Mouse (Mus musculus) hindbrain, embryonic 10.5 days (tissue): ENCODE results near the gene Gm21800. TPM values are rescaled to one million over a fixed set of nuclear protein-coding genes. Genes with fewer than 3 reads are reported as not detected.
"Not testable (repeated sequence)": the region's sequence is repeated elsewhere in the genome, so short reads cannot be mapped to it uniquely, and the experiment has no call there.

Experiments used
- DNase-seq: peaks from one replicate; pipeline ENCODE4 v3.0.0-alpha.2; 2017; ENCODE audit warnings: low spot score
- H3K27ac ChIP-seq: fragments of 300-500 bp; sonication (generic); 2 replicates; pipeline ENCODE4 v1.5.1; 2016; ENCODE audit warnings: mild to moderate bottlenecking, moderate library complexity
- H3K27me3 ChIP-seq: fragments of 300-500 bp; sonication (generic); 2 replicates; pipeline ENCODE4 v1.6.1; 2016; ENCODE audit warnings: mild to moderate bottlenecking; ENCODE audit not compliant: poor library complexity, insufficient read depth, severe bottlenecking
- H3K36me3 ChIP-seq: fragments of 300-500 bp; sonication (generic); 2 replicates; pipeline ENCODE4 v1.6.1; 2016; ENCODE audit warnings: mild to moderate bottlenecking, moderate library complexity
- H3K4me1 ChIP-seq: fragments of 300-500 bp; sonication (generic); replicated peaks from 2 replicates; pipeline ENCODE4 v1.6.1; 2016; ENCODE audit warnings: mild to moderate bottlenecking
- H3K4me3 ChIP-seq: fragments of 300-500 bp; sonication (generic); 2 replicates; pipeline ENCODE4 v1.5.1; 2016; ENCODE audit warnings: mild to moderate bottlenecking, moderate library complexity
- H3K9me3 ChIP-seq: fragments of 300-500 bp; sonication (generic); 2 replicates; pipeline ENCODE4 v1.6.1; 2016; ENCODE audit warnings: mild to moderate bottlenecking, moderate library complexity
- WGBS: fragments of 180-500 bp; shearing (Covaris S2); methylation state at CpG from one replicate; pipeline ENCODE4 v1.1.7; 2016; 5-methylcytosine and 5-hydroxymethylcytosine counted together
- polyA plus RNA-seq: library from polyadenylated mRNA; unstranded; fragments of >200 nt; fragmentation: Nextera tagmentation; extraction: Ambion mirVana; gene quantifications from 2 replicates; pipeline ENCODE4 v1.2.1, GENCODE M21; 2016

Gene Gm21800
- not detected in 2 replicates for polyA plus RNA-seq

GRCm38 (mm10) chrY:41406198-41406597 lies at the start of gene Gm21800:
Gene Gm21800 (plus strand): TSS chrY:41406498.
- H3K4me3 ChIP-seq, H3K36me3 ChIP-seq, DNase-seq, H3K27me3 ChIP-seq, H3K4me1 ChIP-seq, H3K9me3 ChIP-seq, H3K27ac ChIP-seq: not testable (repeated sequence)
- 75% methylated on average over 1 of the region's 3 CpGs for WGBS
